Mouse (Mus musculus) thymus, adult 2 months (tissue): ENCODE results near the gene Bex4.

Experiments
- CTCF ChIP-seq: fragments of 200-500 bp; IDR thresholded peaks from 2 replicates; pipeline ENCODE4 v1.5.1; 2012; ENCODE audit warnings: mild to moderate bottlenecking, control low read depth, low read length, moderate library complexity, borderline replicate concordance; ENCODE audit not compliant: control insufficient read depth, poor library complexity, insufficient read depth; ENCODE audit errors: extremely low read depth
- POLR2A ChIP-seq: fragments of 200-500 bp; IDR thresholded peaks from 2 replicates; pipeline ENCODE4 v1.6.1; 2012; ENCODE audit warnings: mild to moderate bottlenecking, low read length, control low read depth, moderate library complexity; ENCODE audit not compliant: control insufficient read depth, poor library complexity, insufficient read depth; ENCODE audit errors: extremely low read depth

- TF ChIP-seq POLR2A = no peak
- TF ChIP-seq CTCF = no peak
These were observed 5.4 kb downstream of the Bex4 start for GRCm38 (mm10) chrX:136144195-136144594.
